Mouse (Mus musculus): ENCODE measurements at regions not wholly inside any gene's neighbourhood (a gene's known extent, or its start where the extent isn't known, plus 50 kb on each side); places are given as distances from the start of the nearest gene placed in this dataset.

DNA sequence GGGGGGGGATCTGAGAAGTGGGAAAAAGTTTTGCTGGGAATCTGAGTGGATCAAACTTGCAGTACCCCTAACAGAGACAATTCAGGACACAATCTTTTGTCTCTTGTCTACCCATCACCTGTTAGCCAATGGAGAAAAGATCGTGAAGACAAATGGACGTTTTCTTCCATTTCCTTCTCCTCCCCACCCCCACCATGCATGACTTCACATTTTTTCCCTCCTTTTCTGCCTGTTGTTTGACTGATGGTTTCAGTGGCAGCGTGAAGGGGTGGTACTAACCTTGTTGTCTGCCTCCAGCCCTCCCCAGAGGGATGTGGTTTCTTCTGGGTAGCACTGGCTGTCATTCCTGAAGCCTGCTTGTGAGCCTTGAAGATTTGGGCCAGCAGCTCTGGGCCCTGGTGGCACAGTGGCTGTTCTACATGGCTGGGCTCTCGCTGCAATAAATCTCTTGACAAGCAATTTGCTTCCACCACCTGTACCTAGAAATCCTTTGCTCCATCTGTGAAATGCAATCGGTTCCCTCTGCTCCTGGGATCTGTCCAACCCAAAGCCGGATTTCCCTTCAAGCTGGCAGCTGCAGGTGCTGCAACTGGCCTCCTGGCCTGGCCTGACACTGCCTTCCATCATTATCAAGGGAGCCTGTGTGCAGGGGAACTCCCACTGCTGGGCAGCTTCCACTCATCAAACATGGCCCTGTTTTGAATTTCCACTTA is 69.8 kb upstream of the Sash1 start:
- TF ChIP-seq POLR2A (IDR thresholded peaks at IDR 0.05; ENCODE audit: borderline replicate concordance, extremely low read depth, low read depth, low read length), result no peak
- TF ChIP-seq CTCF (IDR thresholded peaks at IDR 0.05; ENCODE audit: insufficient read depth, low read length), result no peak
